Mouse (Mus musculus): Measurements from ENCODE around the gene Fis1. TPM values are rescaled to one million over a fixed set of nuclear protein-coding genes. Genes with fewer than 3 reads are reported as not detected.

The Fis1 gene
- polyA plus RNA-seq, 1 experiment from 2014 or later, result 323 TPM

- Histone ChIP-seq H3K4me3 (peak overlapping the region; percentile 71), H3K36me3 (peaks cover 43% of the 10 kb centered on the region)
- ATAC-seq (ENCODE audit: low FRiP score, low read depth), result peak; percentile 90
Observed at GRCm38 (mm10) chr5:136961983-136962461, 8.9 kb downstream of the Fis1 start.

GRCm38 (mm10) chr5:136962501-136962900, 9.4 kb downstream of the Fis1 start:
- Histone ChIP-seq H3K4me2 (replicated peaks) (peak overlapping the region; percentile 80), H3K4me3 (peak overlapping the region; percentile 71), H3K9ac (replicated peaks) (peak overlapping the region; percentile 72), H3K9me3 (no peaks in the 10 kb centered on the region), H3K36me3 (peaks cover 46% of the 10 kb centered on the region), H3K4me1 (peaks cover 17% of the 10 kb centered on the region), H3K27ac (replicated peaks) (peak overlapping the region; percentile 86), H3K27me3 (no peaks in the 10 kb centered on the region)
- peak; percentile 61 for ATAC-seq (ENCODE audit: low FRiP score, low read depth)
- 3% methylated on average over 10 of the region's 10 CpGs for WGBS

More at GRCm38 (mm10) chr5:136961983-136962461, 8.9 kb downstream of the Fis1 start:
- peak overlapping the region; percentile 72 for H3K9ac ChIP-seq (replicated peaks)
- no peaks in the 10 kb centered on the region for H3K27me3 ChIP-seq
- H3K4me1 ChIP-seq, result peaks cover 17% of the 10 kb centered on the region
- peak overlapping the region; percentile 86 for H3K27ac ChIP-seq (replicated peaks)
- WGBS, result 0% methylated on average over 20 of the region's 20 CpGs
- H3K9me3 ChIP-seq, result no peaks in the 10 kb centered on the region
- H3K4me2 ChIP-seq (replicated peaks), result peak overlapping the region; percentile 80

- Histone ChIP-seq H3K27ac (replicated peaks) (peak overlapping the region; percentile 86), H3K4me2 (replicated peaks) (peak overlapping the region; percentile 80), H3K9ac (replicated peaks) (peak overlapping the region; percentile 72), H3K36me3 (peaks cover 52% of the 10 kb centered on the region), H3K27me3 (no peaks in the 10 kb centered on the region), H3K9me3 (no peaks in the 10 kb centered on the region), H3K4me3 (peak overlapping the region; percentile 71), H3K4me1 (peaks cover 17% of the 10 kb centered on the region)
- WGBS, result 80% methylated on average over 8 of the region's 8 CpGs
- ATAC-seq (ENCODE audit: low FRiP score, low read depth), result no peak
Observed at GRCm38 (mm10) chr5:136962966-136963540, 10.0 kb downstream of the Fis1 start.

- no peak overlapping the region for H3K4me2 ChIP-seq (replicated peaks)
- no peak overlapping the region for H3K4me3 ChIP-seq
- no peaks in the 10 kb centered on the region for H3K9me3 ChIP-seq
- H3K9ac ChIP-seq (replicated peaks), result no peak overlapping the region
- no peak overlapping the region for H3K27ac ChIP-seq (replicated peaks)
- no peaks in the 10 kb centered on the region for H3K27me3 ChIP-seq
- 91% methylated on average over 9 of the region's 9 CpGs for WGBS
- ATAC-seq (ENCODE audit: low FRiP score, low read depth), result no peak
- H3K36me3 ChIP-seq, result peaks cover 58% of the 10 kb centered on the region
- peaks cover 17% of the 10 kb centered on the region for H3K4me1 ChIP-seq
Observed at GRCm38 (mm10) chr5:136965210-136965609, 12.1 kb downstream of the Fis1 start.

GRCm38 (mm10) chr5:136965686-136966085, 12.6 kb downstream of the Fis1 start:
- H3K4me1 ChIP-seq, result peaks cover 17% of the 10 kb centered on the region
- H3K9ac ChIP-seq (replicated peaks), result no peak overlapping the region
- no peak overlapping the region for H3K4me3 ChIP-seq
- no peaks in the 10 kb centered on the region for H3K9me3 ChIP-seq
- WGBS, result 93% methylated on average over 8 of the region's 8 CpGs
- H3K36me3 ChIP-seq, result peaks cover 58% of the 10 kb centered on the region
- no peak for ATAC-seq (ENCODE audit: low FRiP score, low read depth)
- H3K27me3 ChIP-seq, result no peaks in the 10 kb centered on the region
- H3K27ac ChIP-seq (replicated peaks), result no peak overlapping the region
- no peak overlapping the region for H3K4me2 ChIP-seq (replicated peaks)

GRCm38 (mm10) chr5:136966331-136966730, 13.3 kb downstream of the Fis1 start, which contains the start of gene Cldn15:
Gene Cldn15 (plus strand): TSS chr5:136966616.
- no peak within 1 kb of the TSS for H3K9ac ChIP-seq (replicated peaks)
- no peak within 1 kb of the TSS for H3K27ac ChIP-seq (replicated peaks)
- no peak within 1 kb of the TSS for H3K4me2 ChIP-seq (replicated peaks)
- H3K36me3 ChIP-seq, result peaks cover 58% of the 10 kb centered on the region
- H3K9me3 ChIP-seq, result no peaks in the 10 kb centered on the region
- 88% methylated on average over 6 of the region's 6 CpGs for WGBS
- H3K4me3 ChIP-seq, result no peak within 1 kb of the TSS
- H3K4me1 ChIP-seq, result peaks cover 12% of the 10 kb centered on the region
- no peaks in the 10 kb centered on the region for H3K27me3 ChIP-seq
- no peak for ATAC-seq (ENCODE audit: low FRiP score, low read depth)

- Histone ChIP-seq H3K9ac (replicated peaks) (no peak overlapping the region), H3K36me3 (peaks cover 58% of the 10 kb centered on the region), H3K9me3 (no peaks in the 10 kb centered on the region), H3K4me1 (peaks cover 8% of the 10 kb centered on the region), H3K27me3 (no peaks in the 10 kb centered on the region), H3K4me3 (no peak overlapping the region), H3K4me2 (replicated peaks) (no peak overlapping the region), H3K27ac (replicated peaks) (no peak overlapping the region)
- WGBS, result 93% methylated on average over 4 of the region's 4 CpGs
- no peak for ATAC-seq (ENCODE audit: low FRiP score, low read depth)
Observed at GRCm38 (mm10) chr5:136966861-136967455, 13.9 kb downstream of the Fis1 start.

- Histone ChIP-seq H3K36me3 (peaks cover 58% of the 10 kb centered on the region), H3K27ac (replicated peaks) (no peak overlapping the region), H3K27me3 (no peaks in the 10 kb centered on the region), H3K4me3 (no peak overlapping the region), H3K4me1 (peaks cover 8% of the 10 kb centered on the region), H3K9me3 (no peaks in the 10 kb centered on the region), H3K9ac (replicated peaks) (no peak overlapping the region), H3K4me2 (replicated peaks) (no peak overlapping the region)
- no peak for ATAC-seq (ENCODE audit: low FRiP score, low read depth)
- 80% methylated on average over 10 of the region's 10 CpGs for WGBS
Observed at GRCm38 (mm10) chr5:136967592-136967991, 14.5 kb downstream of the Fis1 start.

GRCm38 (mm10) chr5:136970703-136971102, 17.6 kb downstream of the Fis1 start:
- no peak for ATAC-seq (ENCODE audit: low FRiP score, low read depth)
- Histone ChIP-seq H3K4me2 (replicated peaks) (no peak overlapping the region), H3K4me1 (no peaks in the 10 kb centered on the region), H3K36me3 (peaks cover 31% of the 10 kb centered on the region), H3K9me3 (no peaks in the 10 kb centered on the region), H3K4me3 (no peak overlapping the region), H3K9ac (replicated peaks) (no peak overlapping the region), H3K27ac (replicated peaks) (no peak overlapping the region), H3K27me3 (no peaks in the 10 kb centered on the region)
- 68% methylated on average over 1 of the region's 1 CpGs for WGBS

GRCm38 (mm10) chr5:136973670-136974069, 20.6 kb downstream of the Fis1 start:
- H3K27ac ChIP-seq (replicated peaks), result no peak overlapping the region
- H3K4me2 ChIP-seq (replicated peaks), result no peak overlapping the region
- no peaks in the 10 kb centered on the region for H3K4me1 ChIP-seq
- no peaks in the 10 kb centered on the region for H3K27me3 ChIP-seq
- WGBS, result 82% methylated on average over 8 of the region's 8 CpGs
- H3K4me3 ChIP-seq, result no peak overlapping the region
- peaks cover 2% of the 10 kb centered on the region; the same call in 1 of the 2 replicates for H3K36me3 ChIP-seq
- ATAC-seq (ENCODE audit: low FRiP score, low read depth), result no peak
- H3K9me3 ChIP-seq, result no peaks in the 10 kb centered on the region
- H3K9ac ChIP-seq (replicated peaks), result no peak overlapping the region

- ATAC-seq (ENCODE audit: low FRiP score, low read depth), result no peak
- Histone ChIP-seq H3K4me2 (replicated peaks) (no peak overlapping the region), H3K4me3 (no peak overlapping the region), H3K27ac (replicated peaks) (no peak overlapping the region), H3K9me3 (no peaks in the 10 kb centered on the region), H3K9ac (replicated peaks) (no peak overlapping the region), H3K27me3 (no peaks in the 10 kb centered on the region), H3K36me3 (peaks cover 17% of the 10 kb centered on the region), H3K4me1 (no peaks in the 10 kb centered on the region)
- WGBS, result 79% methylated on average over 4 of the region's 4 CpGs
Observed at GRCm38 (mm10) chr5:136977769-136978168, 24.7 kb downstream of the Fis1 start.

GRCm38 (mm10) chr5:136979762-136980161, 26.7 kb downstream of the Fis1 start:
- H3K27ac ChIP-seq (replicated peaks), result no peak overlapping the region
- no peaks in the 10 kb centered on the region for H3K9me3 ChIP-seq
- H3K4me3 ChIP-seq, result no peak overlapping the region
- H3K4me2 ChIP-seq (replicated peaks), result no peak overlapping the region
- H3K27me3 ChIP-seq, result no peaks in the 10 kb centered on the region
- H3K36me3 ChIP-seq, result peaks cover 19% of the 10 kb centered on the region
- H3K4me1 ChIP-seq, result no peaks in the 10 kb centered on the region
- WGBS, result 88% methylated on average over 2 of the region's 2 CpGs
- H3K9ac ChIP-seq (replicated peaks), result no peak overlapping the region
- ATAC-seq (ENCODE audit: low FRiP score, low read depth), result no peak
